Mouse (Mus musculus) midbrain, embryonic 13.5 days (tissue): ENCODE measurements at regions not wholly inside any gene's neighbourhood (a gene's known extent, or its start where the extent isn't known, plus 50 kb on each side); places are given as distances from the start of the nearest gene placed in this dataset.

Source experiments
- ATAC-seq: fragments of 200-750 bp; cut with Nextera tagmentation; 2 replicates; pipeline ENCODE4 v1.8.0; 2017; ENCODE audit warnings: mild to moderate bottlenecking, moderate TSS enrichment, moderate library complexity
- H3K27ac ChIP-seq: fragments of 300-500 bp; sonication (generic); 2 replicates; pipeline ENCODE4 v1.5.1; 2015; ENCODE audit warnings: inconsistent platforms, mild to moderate bottlenecking, moderate library complexity
- H3K27me3 ChIP-seq: fragments of 300-500 bp; sonication (generic); 2 replicates; pipeline ENCODE4 v1.6.1; 2015; ENCODE audit warnings: mild to moderate bottlenecking, inconsistent platforms
- H3K36me3 ChIP-seq: fragments of 300-500 bp; sonication (generic); 2 replicates; pipeline ENCODE4 v1.6.1; 2015; ENCODE audit warnings: mild to moderate bottlenecking, inconsistent platforms
- H3K4me1 ChIP-seq: fragments of 300-500 bp; sonication (generic); replicated peaks from 2 replicates; pipeline ENCODE4 v1.6.1; 2015; ENCODE audit warnings: inconsistent platforms
- H3K4me2 ChIP-seq: fragments of 300-500 bp; sonication (generic); replicated peaks from 2 replicates; pipeline ENCODE4 v1.6.1; 2015; ENCODE audit warnings: moderate library complexity, mild to moderate bottlenecking, inconsistent platforms
- H3K4me3 ChIP-seq: fragments of 300-500 bp; sonication (generic); replicated peaks from 2 replicates; pipeline ENCODE4 v1.5.1; 2015; ENCODE audit warnings: mild to moderate bottlenecking, inconsistent platforms
- H3K9ac ChIP-seq: fragments of 300-500 bp; sonication (generic); replicated peaks from 2 replicates; pipeline ENCODE4 v1.6.1; 2015; ENCODE audit warnings: mild to moderate bottlenecking, inconsistent platforms
- H3K9me3 ChIP-seq: fragments of 300-500 bp; sonication (generic); 2 replicates; pipeline ENCODE4 v1.6.1; 2016; ENCODE audit warnings: mild to moderate bottlenecking, inconsistent platforms
- WGBS: fragments of 180-500 bp; shearing (Covaris S2); methylation state at CpG from one replicate; pipeline ENCODE4 v1.1.7; 2015; 5-methylcytosine and 5-hydroxymethylcytosine counted together

DNA sequence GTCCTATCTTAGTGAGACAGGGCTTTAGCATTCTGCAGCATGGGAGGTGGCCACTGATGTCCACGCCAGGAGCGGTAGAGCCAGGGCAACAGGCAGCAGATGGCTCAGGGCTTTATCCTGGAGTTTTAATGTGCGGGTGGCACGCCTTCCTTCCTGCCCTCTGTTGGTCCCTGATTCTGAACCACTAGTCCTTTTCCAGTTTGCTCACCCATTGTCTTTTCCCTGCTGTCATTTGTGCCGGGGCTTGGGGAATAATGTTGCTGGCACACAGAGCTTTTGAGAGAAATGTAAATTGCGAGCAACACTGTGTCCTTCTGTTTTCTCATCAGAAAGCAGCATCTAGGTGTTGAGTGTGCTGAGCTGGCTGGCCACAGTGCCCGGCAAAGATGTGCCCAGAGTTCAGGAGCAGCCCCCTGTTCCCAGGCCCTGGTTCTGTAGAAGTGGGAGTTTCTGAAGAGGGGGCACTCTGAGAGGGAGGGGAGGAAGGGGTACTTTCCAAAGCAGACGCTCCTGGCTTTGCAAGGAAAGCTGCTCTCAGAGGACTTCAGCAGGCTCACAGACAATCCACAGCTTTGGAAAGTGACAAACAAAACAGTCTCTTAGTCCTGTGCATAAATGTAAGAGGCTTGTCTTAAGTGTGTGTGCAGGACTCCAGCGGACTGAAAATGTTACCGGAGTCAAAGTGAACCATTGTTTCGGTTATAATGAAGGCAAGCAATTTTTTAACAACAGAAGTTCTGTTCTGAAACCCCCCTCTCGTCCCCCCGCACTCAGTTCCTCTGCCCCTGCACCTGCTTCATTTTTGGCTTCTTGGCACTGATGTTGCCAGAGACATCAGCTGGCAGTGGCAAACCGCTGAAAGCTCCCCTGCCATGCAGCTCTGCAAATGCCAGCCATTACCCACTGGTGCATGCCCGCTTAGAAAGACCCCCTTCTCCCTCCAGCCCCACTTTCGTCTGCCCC lies 284.4 kb upstream of the Mpdz start:
- Histone ChIP-seq H3K27me3 (no peaks in the 10 kb centered on the region), H3K27ac (peak overlapping the region; percentile 90), H3K4me1 (peaks cover 25% of the 10 kb centered on the region), H3K9me3 (no peaks in the 10 kb centered on the region), H3K36me3 (no peaks in the 10 kb centered on the region), H3K9ac (peak overlapping the region; percentile 19; the same call in 1 of the 2 replicates), H3K4me3 (no peak overlapping the region), H3K4me2 (peak overlapping the region; percentile 34)
- ATAC-seq = peak; percentile 94
- WGBS = 18% methylated on average over 16 of the region's 16 CpGs

GRCm38 (mm10) chr4:81724751-81725150 lies 282.1 kb upstream of the Mpdz start:
- WGBS = 94% methylated on average over 2 of the region's 2 CpGs
- H3K4me2 ChIP-seq = no peak overlapping the region
- no peak overlapping the region for H3K9ac ChIP-seq
- H3K4me1 ChIP-seq = peaks cover 25% of the 10 kb centered on the region
- no peak for ATAC-seq
- H3K36me3 ChIP-seq = no peaks in the 10 kb centered on the region
- H3K4me3 ChIP-seq = no peak overlapping the region
- H3K9me3 ChIP-seq = no peaks in the 10 kb centered on the region
- H3K27me3 ChIP-seq = no peaks in the 10 kb centered on the region
- H3K27ac ChIP-seq = no peak overlapping the region

DNA sequence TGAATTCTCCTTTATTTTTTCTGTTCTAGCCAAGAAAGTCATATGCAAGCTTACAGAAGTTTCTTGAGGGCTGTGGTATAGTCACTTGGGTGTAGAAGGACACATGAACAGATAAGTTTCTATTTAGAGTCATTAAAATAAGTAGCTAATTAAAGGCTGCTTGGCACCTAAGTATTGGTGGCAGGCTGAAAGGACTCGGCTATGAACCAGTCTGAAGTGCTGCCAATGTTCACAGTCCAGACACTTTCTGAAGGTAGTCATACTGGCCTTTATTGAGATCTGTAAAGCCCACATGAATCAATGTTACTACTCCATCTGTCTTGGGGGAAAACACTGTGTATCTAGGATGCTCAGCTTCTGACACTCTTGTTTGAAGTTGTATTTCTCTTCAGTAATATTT lies 269.8 kb upstream of the Mpdz start:
- H3K27me3 ChIP-seq = no peaks in the 10 kb centered on the region
- H3K4me1 ChIP-seq = no peaks in the 10 kb centered on the region
- H3K9ac ChIP-seq = no peak overlapping the region
- H3K9me3 ChIP-seq = no peaks in the 10 kb centered on the region
- 79% methylated on average over 1 of the region's 1 CpGs for WGBS
- H3K4me3 ChIP-seq = no peak overlapping the region
- no peak for ATAC-seq
- H3K27ac ChIP-seq = no peak overlapping the region
- H3K36me3 ChIP-seq = no peaks in the 10 kb centered on the region
- no peak overlapping the region for H3K4me2 ChIP-seq

GRCm38 (mm10) chr4:81695182-81695581 lies 252.6 kb upstream of the Mpdz start:
- no peaks in the 10 kb centered on the region for H3K36me3 ChIP-seq
- no peak for ATAC-seq
- H3K9ac ChIP-seq = no peak overlapping the region
- no peak overlapping the region for H3K4me3 ChIP-seq
- no peak overlapping the region for H3K4me2 ChIP-seq
- H3K4me1 ChIP-seq = no peaks in the 10 kb centered on the region
- no peaks in the 10 kb centered on the region for H3K9me3 ChIP-seq
- H3K27me3 ChIP-seq = no peaks in the 10 kb centered on the region
- no peak overlapping the region for H3K27ac ChIP-seq

GRCm38 (mm10) chr4:81677205-81677604 lies 234.6 kb upstream of the Mpdz start:
- Histone ChIP-seq H3K4me3 (no peak overlapping the region), H3K9ac (no peak overlapping the region), H3K36me3 (no peaks in the 10 kb centered on the region), H3K27me3 (no peaks in the 10 kb centered on the region), H3K9me3 (no peaks in the 10 kb centered on the region), H3K4me2 (no peak overlapping the region), H3K4me1 (no peaks in the 10 kb centered on the region), H3K27ac (no peak overlapping the region)
- WGBS = 78% methylated on average over 2 of the region's 2 CpGs
- ATAC-seq = no peak

- no peaks in the 10 kb centered on the region for H3K27me3 ChIP-seq
- no peak overlapping the region for H3K4me3 ChIP-seq
- H3K4me2 ChIP-seq = no peak overlapping the region
- WGBS = 89% methylated on average over 2 of the region's 2 CpGs
- H3K36me3 ChIP-seq = no peaks in the 10 kb centered on the region
- H3K27ac ChIP-seq = no peak overlapping the region
- no peaks in the 10 kb centered on the region for H3K4me1 ChIP-seq
- H3K9me3 ChIP-seq = no peaks in the 10 kb centered on the region
- no peak overlapping the region for H3K9ac ChIP-seq
- no peak for ATAC-seq
Measured at GRCm38 (mm10) chr4:81674871-81675270, 232.3 kb upstream of the Mpdz start.

DNA sequence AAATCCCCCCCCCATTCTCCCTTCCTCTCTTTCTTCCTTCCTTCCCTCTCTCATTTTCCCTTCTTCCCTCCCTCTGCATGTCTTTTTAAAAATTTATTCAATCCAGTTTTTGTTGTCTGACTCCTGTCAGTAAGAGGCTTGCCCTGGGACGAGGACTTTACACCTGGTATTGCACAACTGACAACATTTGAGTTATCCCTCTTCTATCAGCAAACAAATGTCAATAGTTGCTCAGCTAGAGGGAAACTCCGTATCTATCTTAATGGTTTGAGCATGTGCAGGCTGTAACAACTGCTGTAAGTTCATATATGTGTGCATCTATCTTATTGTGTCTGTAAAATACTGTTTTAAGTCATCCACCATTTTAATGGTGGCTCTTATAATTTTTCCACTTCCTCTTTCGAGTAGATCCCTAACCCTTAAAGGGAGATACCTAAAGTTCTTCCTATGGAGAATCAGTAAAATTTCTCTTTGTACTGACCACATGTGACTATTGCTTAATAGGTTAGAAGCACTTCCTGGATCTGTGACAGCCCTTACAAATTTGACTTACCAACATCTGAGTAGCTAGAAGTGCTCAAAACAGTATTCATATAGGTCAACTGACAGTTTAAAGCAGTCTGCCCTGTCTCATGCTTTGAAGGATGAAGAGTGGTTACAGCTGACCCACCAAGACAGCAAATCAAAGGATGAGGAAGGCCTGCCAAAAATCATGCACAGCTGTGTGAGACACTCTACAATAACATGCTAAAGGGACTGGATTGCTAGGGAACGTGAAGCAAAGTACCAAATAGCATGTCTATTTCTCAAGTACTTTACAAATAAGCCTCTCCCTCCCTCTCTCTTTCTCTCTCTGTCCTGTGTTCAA lies 231.0 kb upstream of the Mpdz start:
- no peak overlapping the region for H3K9ac ChIP-seq
- 86% methylated on average over 4 of the region's 4 CpGs for WGBS
- no peaks in the 10 kb centered on the region for H3K36me3 ChIP-seq
- ATAC-seq = no peak
- no peak overlapping the region for H3K4me3 ChIP-seq
- H3K4me1 ChIP-seq = peaks cover 6% of the 10 kb centered on the region; the same call in 1 of the 2 replicates
- H3K27ac ChIP-seq = no peak overlapping the region
- H3K4me2 ChIP-seq = no peak overlapping the region
- no peaks in the 10 kb centered on the region for H3K9me3 ChIP-seq
- H3K27me3 ChIP-seq = no peaks in the 10 kb centered on the region

- Histone ChIP-seq H3K4me1 (peaks cover 6% of the 10 kb centered on the region; the same call in 1 of the 2 replicates), H3K27me3 (no peaks in the 10 kb centered on the region), H3K9ac (no peak overlapping the region), H3K4me2 (no peak overlapping the region), H3K27ac (no peak overlapping the region), H3K36me3 (no peaks in the 10 kb centered on the region), H3K9me3 (no peaks in the 10 kb centered on the region), H3K4me3 (no peak overlapping the region)
- 88% methylated on average over 2 of the region's 2 CpGs for WGBS
- ATAC-seq = no peak
Measured at GRCm38 (mm10) chr4:81671986-81672385, 229.4 kb upstream of the Mpdz start.

DNA sequence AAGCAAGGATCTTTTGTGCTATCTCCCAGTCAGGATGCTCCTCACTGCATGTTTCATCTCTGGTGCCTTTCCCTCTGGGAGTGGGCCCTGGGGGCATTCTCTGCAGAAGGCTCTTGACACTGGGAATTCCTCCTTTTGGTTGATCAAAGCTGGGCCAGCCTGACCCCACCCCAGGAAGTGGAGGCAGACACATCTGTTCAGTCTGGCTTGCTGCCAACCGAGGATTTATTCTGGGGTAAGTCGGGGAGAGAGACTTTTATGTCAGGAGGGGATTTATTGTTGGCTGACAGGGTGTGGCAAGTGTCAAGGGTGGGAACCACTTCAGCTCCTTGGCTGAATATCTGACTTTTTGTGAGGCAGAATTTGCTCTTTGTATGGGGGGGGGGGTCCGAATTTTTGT lies 226.6 kb upstream of the Mpdz start:
- H3K27me3 ChIP-seq = no peaks in the 10 kb centered on the region
- no peak overlapping the region for H3K4me3 ChIP-seq
- peak; percentile 60 for ATAC-seq
- H3K4me2 ChIP-seq = no peak overlapping the region
- no peaks in the 10 kb centered on the region; the same call in 1 of the 2 replicates for H3K9me3 ChIP-seq
- H3K9ac ChIP-seq = no peak overlapping the region
- WGBS = 25% methylated on average over 3 of the region's 3 CpGs
- peaks cover 6% of the 10 kb centered on the region; the same call in 1 of the 2 replicates for H3K4me1 ChIP-seq
- H3K36me3 ChIP-seq = no peaks in the 10 kb centered on the region
- no peak overlapping the region for H3K27ac ChIP-seq

DNA sequence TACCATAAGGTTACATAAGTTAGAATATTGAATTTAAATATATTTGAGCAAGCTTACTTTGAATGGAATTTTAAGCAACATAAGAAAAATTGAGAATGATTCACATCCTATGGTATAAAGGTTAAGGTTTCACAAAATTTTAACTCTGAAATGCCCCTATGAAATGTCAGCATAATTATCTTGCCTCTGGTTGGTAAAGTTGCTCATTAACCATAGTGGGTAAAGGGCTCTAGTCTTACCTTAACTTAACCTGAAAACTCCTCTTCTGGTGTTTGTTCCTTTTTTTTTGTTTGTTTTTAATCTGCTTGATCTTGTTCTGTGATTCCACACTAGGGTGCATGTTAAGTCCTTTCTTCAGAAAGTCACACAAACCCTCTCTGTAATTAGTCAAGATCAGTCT lies 218.5 kb upstream of the Mpdz start:
- Histone ChIP-seq H3K4me2 (no peak overlapping the region), H3K36me3 (no peaks in the 10 kb centered on the region), H3K4me1 (no peaks in the 10 kb centered on the region), H3K4me3 (no peak overlapping the region), H3K27ac (no peak overlapping the region), H3K9me3 (no peaks in the 10 kb centered on the region; the same call in 1 of the 2 replicates), H3K9ac (no peak overlapping the region), H3K27me3 (no peaks in the 10 kb centered on the region)
- ATAC-seq = no peak

GRCm38 (mm10) chr4:81628496-81628828 lies 185.8 kb upstream of the Mpdz start:
- H3K9ac ChIP-seq = no peak overlapping the region
- WGBS = 54% methylated on average over 3 of the region's 3 CpGs
- no peaks in the 10 kb centered on the region for H3K27me3 ChIP-seq
- H3K9me3 ChIP-seq = no peaks in the 10 kb centered on the region
- H3K4me2 ChIP-seq = no peak overlapping the region
- H3K36me3 ChIP-seq = no peaks in the 10 kb centered on the region
- no peak for ATAC-seq
- H3K4me3 ChIP-seq = no peak overlapping the region
- H3K27ac ChIP-seq = no peak overlapping the region
- H3K4me1 ChIP-seq = no peaks in the 10 kb centered on the region

DNA sequence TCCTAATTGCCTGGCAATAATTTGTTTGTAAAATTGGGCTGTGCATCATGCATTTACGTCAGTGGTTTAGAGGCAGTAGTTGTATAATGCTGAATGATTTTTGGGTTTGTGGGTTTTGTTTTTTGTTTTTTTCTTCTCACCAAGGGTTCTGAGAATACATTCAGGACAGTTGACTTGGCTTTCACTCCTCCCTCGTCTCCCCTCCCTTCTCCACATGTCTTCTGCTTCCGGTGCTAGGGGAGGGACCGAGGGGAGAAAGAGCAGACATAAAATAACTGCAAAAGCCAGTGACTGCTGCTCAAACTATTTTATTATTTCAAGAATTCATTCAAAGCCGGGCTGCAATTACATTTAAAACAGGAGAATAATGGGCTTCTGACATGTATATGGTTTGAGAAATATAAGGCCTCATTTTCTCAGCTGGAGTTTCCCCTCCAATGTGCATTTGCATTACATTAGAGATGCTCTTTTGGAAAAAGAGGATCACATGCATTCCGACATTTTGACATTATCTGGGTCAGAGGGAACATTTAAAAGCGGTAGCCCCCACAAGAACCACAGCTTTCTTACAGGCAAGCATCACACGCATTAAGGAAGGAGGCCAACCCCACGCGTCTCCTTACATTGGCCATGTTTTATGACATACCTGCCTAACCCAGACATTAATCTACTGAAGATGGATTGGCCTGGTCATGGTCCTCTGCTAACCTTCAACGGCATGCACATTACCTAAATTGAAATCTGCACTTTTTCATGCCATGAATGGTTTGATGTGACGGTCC lies 185.3 kb upstream of the Mpdz start:
- no peaks in the 10 kb centered on the region for H3K4me1 ChIP-seq
- H3K27ac ChIP-seq = no peak overlapping the region
- no peaks in the 10 kb centered on the region for H3K36me3 ChIP-seq
- H3K9me3 ChIP-seq = no peaks in the 10 kb centered on the region
- H3K4me2 ChIP-seq = no peak overlapping the region
- no peak overlapping the region for H3K4me3 ChIP-seq
- ATAC-seq = no peak
- no peaks in the 10 kb centered on the region for H3K27me3 ChIP-seq
- WGBS = 76% methylated on average over 12 of the region's 12 CpGs
- no peak overlapping the region for H3K9ac ChIP-seq
